Mouse (Mus musculus) common myeloid progenitor, adult 5-6 weeks (primary cell): ENCODE results near the gene Nedd4. TPM values are rescaled to one million over a fixed set of nuclear protein-coding genes. Genes with fewer than 3 reads are reported as not detected.
"Not testable (repeated sequence)": the region's sequence is repeated elsewhere in the genome, so short reads cannot be mapped to it uniquely, and the experiment has no call there.

Experiments used
- ATAC-seq: replicated peaks from 2 replicates; pipeline ENCODE4 v1.8.0; 2016; ENCODE audit warnings: low read depth, mild to moderate bottlenecking, moderate TSS enrichment, inconsistent platforms; ENCODE audit not compliant: poor library complexity, severe bottlenecking
- total RNA-seq: library from RNA; stranded (forward); fragments of 200-1000, 187-1606 nt; gene quantifications from 2 replicates; pipeline ENCODE4 v1.2.3, GENCODE M21; 2017

Gene Nedd4
- total RNA-seq, 1 experiment from 2014 or later, result 339 TPM

DNA sequence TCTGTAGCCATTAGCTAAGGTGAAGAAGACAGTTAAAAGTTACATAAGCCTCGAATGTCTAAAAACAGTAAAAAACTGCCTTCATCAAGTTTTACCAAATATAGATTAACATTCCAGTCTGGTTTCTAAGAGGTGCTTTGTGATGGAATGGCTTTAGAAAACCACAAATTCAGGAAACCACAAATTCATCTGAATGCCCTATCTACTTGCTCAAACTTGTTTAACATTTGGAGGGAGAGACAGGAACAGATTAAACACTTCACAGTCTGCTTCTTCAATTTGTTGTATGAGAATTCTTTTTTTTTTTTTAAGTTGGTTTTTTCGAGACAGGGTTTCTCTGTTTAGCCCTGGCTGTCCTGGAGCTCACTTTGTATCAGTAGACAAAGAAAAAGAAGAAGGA lies 12.4 kb upstream of the Nedd4 start:
- ATAC-seq, result peak; percentile 76

GRCm38 (mm10) chr9:72652961-72653360 lies 9.2 kb upstream of the Nedd4 start:
- ATAC-seq, result no peak

GRCm38 (mm10) chr9:72653533-72653932 lies 8.6 kb upstream of the Nedd4 start:
- no peak for ATAC-seq

DNA sequence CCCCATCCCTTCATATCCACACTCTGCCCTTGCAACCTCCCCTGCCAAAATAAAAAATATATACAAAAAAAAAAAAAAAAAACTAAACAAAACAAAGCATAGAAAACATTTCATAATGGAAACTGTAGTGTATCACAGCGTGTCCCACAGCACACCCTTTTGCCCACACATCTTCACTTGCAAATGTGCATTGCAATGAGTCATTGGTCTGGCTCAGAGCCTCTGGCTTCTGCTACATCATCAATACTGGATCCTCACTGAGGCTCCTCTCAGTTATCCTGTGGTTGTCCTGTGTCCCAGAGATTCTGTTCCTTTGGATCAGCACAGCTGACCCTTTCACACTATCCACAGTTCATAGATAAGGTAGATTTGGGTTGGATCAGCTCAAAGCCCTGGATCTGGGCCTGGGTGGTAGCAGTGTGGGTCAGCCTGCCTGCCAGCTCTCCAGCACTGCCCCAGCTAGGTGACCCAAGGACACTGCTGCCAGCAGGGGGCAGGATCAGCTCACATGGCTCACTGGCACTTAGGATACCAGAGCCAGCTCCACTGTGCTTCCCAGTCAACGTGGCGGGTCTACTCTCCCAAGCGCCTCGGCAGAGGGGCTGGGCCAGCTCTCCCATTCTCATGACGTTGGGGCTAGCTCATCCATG lies 7.4 kb upstream of the Nedd4 start:
- peak; percentile 70 for ATAC-seq

DNA sequence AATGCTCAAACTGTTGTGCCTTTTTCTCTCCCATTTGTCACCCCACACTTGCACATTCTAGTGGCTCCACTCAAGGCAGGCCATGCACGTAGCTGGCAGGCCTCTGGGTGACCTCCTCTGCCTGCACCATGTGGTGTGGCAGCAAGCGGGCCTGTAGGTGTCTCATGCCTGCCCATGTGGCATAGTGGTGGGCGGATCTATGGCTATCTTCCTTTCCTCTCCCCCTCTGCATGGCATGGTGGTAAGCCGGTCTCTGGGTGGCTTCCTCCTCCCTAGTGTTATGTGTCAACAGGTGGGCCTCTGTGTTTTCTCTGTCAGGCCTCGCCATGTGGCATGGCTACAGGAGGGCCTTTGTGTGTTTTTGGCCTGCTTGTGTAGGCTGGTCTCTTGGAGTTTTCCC lies 6.5 kb upstream of the Nedd4 start:
- ATAC-seq, result peak; percentile 23; the same call in 1 of the 2 replicates

GRCm38 (mm10) chr9:72656491-72656890 lies 5.7 kb upstream of the Nedd4 start:
- no peak for ATAC-seq

- ATAC-seq, result peak; percentile 44
Measured at GRCm38 (mm10) chr9:72656940-72657339, 5.2 kb upstream of the Nedd4 start.

- no peak for ATAC-seq
Measured at GRCm38 (mm10) chr9:72657694-72658093, 4.5 kb upstream of the Nedd4 start.

- ATAC-seq, result peak; percentile 57
Measured at GRCm38 (mm10) chr9:72660139-72660538, 2.0 kb upstream of the Nedd4 start.

GRCm38 (mm10) chr9:72660911-72661310 lies 1.2 kb upstream of the Nedd4 start:
- no peak for ATAC-seq

- ATAC-seq, result no peak
Measured at GRCm38 (mm10) chr9:72661561-72661894, 618 bp upstream of the Nedd4 start.

GRCm38 (mm10) chr9:72662691-72663533 lies 766 bp downstream of the Nedd4 start:
- peak; percentile 38; the same call in 1 of the 2 replicates for ATAC-seq

GRCm38 (mm10) chr9:72663534-72663918 lies 1.4 kb downstream of the Nedd4 start:
- no peak for ATAC-seq

DNA sequence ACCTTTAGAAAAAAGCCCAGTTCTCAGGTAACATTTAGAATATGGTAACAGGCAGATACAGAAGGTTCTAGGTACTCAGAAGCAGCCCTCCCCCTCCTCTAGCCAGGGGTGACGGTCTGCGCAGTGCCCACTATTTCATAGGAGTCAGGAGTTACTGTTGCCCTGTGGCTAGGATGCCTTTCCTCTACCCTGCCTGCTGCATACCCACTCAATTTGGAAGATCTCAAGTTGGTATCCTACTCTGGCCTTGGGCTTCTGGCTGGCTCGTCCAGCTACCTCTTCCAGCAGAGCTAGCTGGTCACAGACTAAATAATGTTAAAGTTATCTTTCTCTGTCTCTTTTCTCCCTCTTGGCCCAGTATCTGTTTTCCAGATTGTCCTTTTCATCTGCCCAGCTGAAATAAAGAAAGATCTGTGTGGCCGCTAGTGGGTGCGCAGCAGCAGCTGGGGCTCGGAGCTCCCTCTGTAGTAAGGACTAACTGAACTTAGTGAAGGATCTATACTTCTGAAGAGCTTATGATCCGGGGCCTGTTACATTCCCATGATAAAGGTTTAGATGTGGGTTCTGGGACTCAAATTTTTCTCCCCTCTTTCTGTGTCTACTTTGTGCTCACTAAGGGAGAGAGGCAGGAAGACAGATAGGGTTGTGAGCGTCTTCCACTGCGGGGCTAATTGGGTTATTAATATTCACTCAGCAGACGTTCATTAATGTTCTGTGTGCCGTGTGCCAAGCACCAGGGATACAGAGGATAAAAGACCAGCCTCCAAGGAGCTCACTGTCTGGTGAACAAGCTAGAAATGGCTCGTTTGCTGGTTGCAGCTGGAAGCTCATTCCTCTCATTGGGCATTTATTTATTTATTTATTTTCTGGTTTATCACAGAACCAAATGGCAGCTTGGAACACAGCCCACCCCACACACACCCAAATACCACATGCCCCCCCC lies 2.5 kb downstream of the Nedd4 start:
- no peak for ATAC-seq

GRCm38 (mm10) chr9:72665517-72665916 lies 3.4 kb downstream of the Nedd4 start:
- ATAC-seq, result no peak

DNA sequence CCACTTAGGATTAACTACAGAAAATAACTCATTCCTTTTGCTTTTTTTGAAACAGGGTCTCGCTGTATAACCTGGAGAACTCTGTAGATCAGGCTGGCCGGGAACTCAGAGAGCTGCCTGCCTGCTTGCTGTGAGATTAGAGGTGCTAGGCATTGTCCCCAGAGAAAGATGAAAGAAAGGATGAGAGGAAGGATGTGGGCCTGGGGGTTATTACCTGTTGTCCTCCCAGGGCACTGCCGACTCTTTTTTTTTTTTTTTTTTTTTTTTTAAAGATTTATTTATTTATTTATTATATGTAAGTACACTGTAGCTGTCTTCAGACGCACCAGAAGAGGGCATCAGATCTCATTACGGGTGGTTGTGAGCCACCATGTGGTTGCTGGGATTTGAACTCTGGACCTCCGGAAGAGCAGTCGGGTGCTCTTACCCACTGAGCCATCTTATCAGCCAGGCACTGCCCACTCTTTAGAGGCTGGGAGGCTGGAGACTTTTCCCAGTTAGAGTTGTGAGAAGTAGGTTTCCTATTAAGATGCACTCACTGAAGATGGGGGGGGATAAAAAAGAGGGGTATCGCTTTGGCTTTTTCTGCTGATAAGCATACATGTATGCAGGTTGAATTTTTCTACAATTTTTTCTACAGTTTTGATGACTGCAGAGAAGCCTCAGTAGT lies 4.3 kb downstream of the Nedd4 start:
- not testable (repeated sequence) for ATAC-seq

GRCm38 (mm10) chr9:72667126-72667525 lies 5.0 kb downstream of the Nedd4 start:
- no peak for ATAC-seq

- no peak for ATAC-seq
Measured at GRCm38 (mm10) chr9:72669383-72669782, 7.2 kb downstream of the Nedd4 start.

- peak; percentile 81; the same call in 1 of the 2 replicates for ATAC-seq
Measured at GRCm38 (mm10) chr9:72672361-72672760, 10.2 kb downstream of the Nedd4 start.
